Mouse (Mus musculus) cerebellum, adult 11 months (tissue): ENCODE measurements around the gene Ablim1.
A peak's percentile ranks its signal among the peaks of the same experiment; 100 is the strongest.

Experiments used
- DNase-seq: peaks from one replicate; pipeline ENCODE4 v3.0.0; 2022

Gene Ablim1

GRCm38 (mm10) chr19:57092958-57093697, 221.6 kb downstream of the Ablim1 start:
- DNase-seq = no peak

- DNase-seq = no peak
Measured at GRCm38 (mm10) chr19:57091278-57091677, 223.4 kb downstream of the Ablim1 start.

GRCm38 (mm10) chr19:57088804-57089369, 225.8 kb downstream of the Ablim1 start:
- DNase-seq = no peak

- peak; percentile 97 for DNase-seq
Measured at GRCm38 (mm10) chr19:57084520-57085166, 230.1 kb downstream of the Ablim1 start.

GRCm38 (mm10) chr19:57083887-57084286, 230.8 kb downstream of the Ablim1 start:
- no peak for DNase-seq

- DNase-seq = no peak
Measured at GRCm38 (mm10) chr19:57083183-57083555, 231.6 kb downstream of the Ablim1 start.

- DNase-seq = no peak
Measured at GRCm38 (mm10) chr19:57082454-57083182, 232.1 kb downstream of the Ablim1 start.

- no peak for DNase-seq
Measured at GRCm38 (mm10) chr19:57081536-57081935, 233.2 kb downstream of the Ablim1 start.

- DNase-seq = no peak
Measured at GRCm38 (mm10) chr19:57079606-57079981, 235.1 kb downstream of the Ablim1 start.

- DNase-seq = no peak
Measured at GRCm38 (mm10) chr19:57078867-57079605, 235.7 kb downstream of the Ablim1 start.

- no peak for DNase-seq
Measured at GRCm38 (mm10) chr19:57077826-57078699, 236.7 kb downstream of the Ablim1 start.

GRCm38 (mm10) chr19:57073450-57073849, 241.3 kb downstream of the Ablim1 start:
- no peak for DNase-seq

GRCm38 (mm10) chr19:57072756-57073155, 242.0 kb downstream of the Ablim1 start:
- DNase-seq = no peak

GRCm38 (mm10) chr19:57067108-57067613, 247.6 kb downstream of the Ablim1 start:
- no peak for DNase-seq

GRCm38 (mm10) chr19:57066313-57066712, 248.4 kb downstream of the Ablim1 start:
- DNase-seq = peak; percentile 67

- no peak for DNase-seq
Measured at GRCm38 (mm10) chr19:57062746-57063145, 252.0 kb downstream of the Ablim1 start.

GRCm38 (mm10) chr19:57059018-57059580, 255.6 kb downstream of the Ablim1 start:
- DNase-seq = no peak

- no peak for DNase-seq
Measured at GRCm38 (mm10) chr19:57057568-57057967, 257.2 kb downstream of the Ablim1 start.

GRCm38 (mm10) chr19:57055215-57056120, 259.3 kb downstream of the Ablim1 start:
- no peak for DNase-seq

GRCm38 (mm10) chr19:57052959-57053358, 261.8 kb downstream of the Ablim1 start:
- DNase-seq = no peak
